Mouse (Mus musculus) CH12.LX (cell line): Measurements from ENCODE around the gene Ttll7.

ENCODE experiments used
- CTCF ChIP-seq, 2 experiments: IDR thresholded peaks in 1 of 2; conservative IDR thresholded peaks in 1 of 2; 2 replicates each; pipeline ENCODE4 v1.5.1; 2011 to 2012; ENCODE audit warnings: low read depth in 2 of 2, low read length in 2 of 2, improper control_type of control experiment in 1 of 2, inconsistent platforms in 1 of 2, mild to moderate bottlenecking in 1 of 2, moderate library complexity in 1 of 2
- JUND ChIP-seq: conservative IDR thresholded peaks from 2 replicates; pipeline ENCODE4 v1.6.1; 2011; ENCODE audit warnings: low read depth, low read length, improper control_type of control experiment
- KAT2A ChIP-seq: IDR thresholded peaks from 2 replicates; pipeline ENCODE4 v1.6.1; 2012; ENCODE audit warnings: low read length, improper control_type of control experiment, inconsistent platforms; ENCODE audit not compliant: insufficient replicate concordance
- MAZ ChIP-seq: IDR thresholded peaks from 2 replicates; pipeline ENCODE4 v1.6.1; 2012; ENCODE audit warnings: low read depth, mild to moderate bottlenecking, inconsistent platforms, low read length, improper control_type of control experiment, moderate library complexity
- MYC ChIP-seq: IDR thresholded peaks from 2 replicates; pipeline ENCODE4 v1.6.1; 2011; ENCODE audit warnings: low read depth, mild to moderate bottlenecking, improper control_type of control experiment, low read length
- POLR2AphosphoS2 ChIP-seq: IDR thresholded peaks from 2 replicates; pipeline ENCODE4 v1.6.1; 2011; ENCODE audit warnings: low read depth, low read length, improper control_type of control experiment

- no peak for TF ChIP-seq KAT2A
- no peak for TF ChIP-seq JUND
- no peak for TF ChIP-seq MYC
- no peak for TF ChIP-seq MAZ
- TF ChIP-seq CTCF (conservative IDR thresholded peaks at IDR 0.05 in 1 of 2, IDR thresholded peaks at IDR 0.05 in 1 of 2; ENCODE audit: low read depth in 2 of 2, low read length in 2 of 2), result no peak
- TF ChIP-seq POLR2AphosphoS2, result no peak
These were observed 4.1 kb upstream of the Ttll7 start for GRCm38 (mm10) chr3:146848112-146848511.
